Mouse (Mus musculus) lung, postnatal 10 days (tissue): Measurements from ENCODE around the gene Scrn1.

ENCODE experiments used
- DNase-seq: peaks from one replicate; pipeline ENCODE4 v3.0.0; 2021

Scrn1 gene

GRCm38 (mm10) chr6:54467371-54467770 is 98.9 kb downstream of the Scrn1 start:
- no peak for DNase-seq

GRCm38 (mm10) chr6:54464926-54465325 is 101.4 kb downstream of the Scrn1 start:
- no peak for DNase-seq

GRCm38 (mm10) chr6:54463701-54464458 is 102.4 kb downstream of the Scrn1 start:
- DNase-seq: peak; percentile 72

GRCm38 (mm10) chr6:54462766-54463165 is 103.5 kb downstream of the Scrn1 start:
- DNase-seq: no peak

GRCm38 (mm10) chr6:54460915-54461671 is 105.2 kb downstream of the Scrn1 start:
- DNase-seq: peak; percentile 39

- no peak for DNase-seq
Observed at GRCm38 (mm10) chr6:54460172-54460914, 105.9 kb downstream of the Scrn1 start.

- DNase-seq: no peak
Observed at GRCm38 (mm10) chr6:54459661-54460060, 106.6 kb downstream of the Scrn1 start.
